Mouse (Mus musculus): ENCODE measurements around the gene Nek6. TPM values are rescaled to one million over a fixed set of nuclear protein-coding genes. Genes with fewer than 3 reads are reported as not detected.

The Nek6 gene
- polyA plus RNA-seq, 1 experiment from 2014 or later, result 56.8 TPM

DNA sequence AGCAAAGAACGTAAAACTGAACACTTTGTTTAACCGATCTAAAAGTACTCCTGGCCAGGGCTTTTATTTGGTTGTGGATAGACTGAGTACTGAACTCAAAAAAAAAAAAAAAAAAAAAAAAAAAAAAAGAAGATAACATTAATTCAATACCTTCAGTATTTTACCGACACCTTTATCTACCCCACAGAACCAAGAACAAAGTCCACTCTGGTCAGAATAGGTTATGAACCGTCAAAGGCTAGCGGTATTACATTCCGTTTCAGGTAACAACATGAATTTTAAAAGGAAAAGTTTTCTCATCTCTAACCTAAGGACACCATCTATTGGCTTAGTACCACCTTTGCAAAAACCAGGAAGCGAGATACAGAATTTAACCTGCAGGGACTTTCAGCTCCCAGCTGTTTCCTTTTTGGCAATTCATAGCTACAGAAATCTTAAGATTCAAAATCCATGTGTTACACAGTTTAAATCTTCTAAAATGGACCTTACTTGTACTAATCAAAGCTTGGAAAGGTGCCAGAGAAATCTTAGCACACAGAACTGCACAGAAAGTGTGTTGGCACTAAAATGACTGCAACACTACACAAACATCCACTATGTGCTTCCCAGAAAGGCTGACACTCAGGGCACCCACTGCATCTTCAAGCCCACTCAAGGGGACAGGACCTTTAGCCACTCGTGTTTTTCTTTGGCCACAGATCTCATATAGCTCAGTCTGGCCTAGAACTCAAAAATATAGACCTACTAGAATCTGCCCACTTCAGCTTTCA is 112.6 kb downstream of the Nek6 start:
- no peak overlapping the region for H3K9ac ChIP-seq (ENCODE audit: low read depth, low read length)
- H3K27ac ChIP-seq (ENCODE audit: low read length), result no peak overlapping the region
- H3K27me3 ChIP-seq (ENCODE audit: control insufficient read depth, insufficient read depth, low read depth, low read length), result no peaks in the 10 kb centered on the region
- no peak overlapping the region for H3K4me3 ChIP-seq (ENCODE audit: low read depth, low read length)
- WGBS, result 81% methylated on average over 8 of the region's 8 CpGs
- peaks cover 13% of the 10 kb centered on the region; the same call in 1 of the 2 replicates for H3K4me1 ChIP-seq (ENCODE audit: control insufficient read depth, insufficient read depth, low read length)
- ATAC-seq, result no peak
- peaks cover 2% of the 10 kb centered on the region; the same call in 1 of the 2 replicates for H3K36me3 ChIP-seq (ENCODE audit: control insufficient read depth, insufficient read depth, low read length)
- H3K4me2 ChIP-seq (ENCODE audit: low read length), result no peak overlapping the region
- no peaks in the 10 kb centered on the region for H3K9me3 ChIP-seq (replicated peaks; ENCODE audit: control insufficient read depth, low read length, poor library complexity, severe bottlenecking)

DNA sequence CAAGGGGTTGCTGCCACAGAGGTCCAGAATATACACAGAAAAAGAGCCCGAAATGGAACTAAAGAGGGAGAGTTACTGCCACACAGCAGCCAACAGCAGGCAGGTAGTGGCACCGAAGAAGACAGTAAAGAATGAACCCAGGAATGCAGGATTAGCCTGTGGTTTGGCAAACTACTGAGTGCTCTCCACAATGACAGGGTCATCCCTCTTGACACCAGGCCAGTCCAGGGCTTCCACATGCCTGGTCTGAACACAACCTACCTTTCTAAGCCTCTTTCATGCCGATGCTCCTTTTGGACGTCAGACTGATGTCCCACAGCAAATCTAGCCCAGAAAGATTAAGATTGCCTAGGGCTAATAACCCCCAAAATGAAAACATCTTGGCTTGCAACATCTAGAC is 117.4 kb downstream of the Nek6 start:
- 93% methylated on average over 4 of the region's 4 CpGs for WGBS
- Histone ChIP-seq H3K27me3 (ENCODE audit: control insufficient read depth, insufficient read depth, low read depth, low read length) (no peaks in the 10 kb centered on the region), H3K4me1 (ENCODE audit: control insufficient read depth, insufficient read depth, low read length) (no peaks in the 10 kb centered on the region), H3K9ac (ENCODE audit: low read depth, low read length) (no peak overlapping the region), H3K9me3 (replicated peaks; ENCODE audit: control insufficient read depth, low read length, poor library complexity, severe bottlenecking) (no peaks in the 10 kb centered on the region), H3K36me3 (ENCODE audit: control insufficient read depth, insufficient read depth, low read length) (peaks cover 16% of the 10 kb centered on the region), H3K4me3 (ENCODE audit: low read depth, low read length) (no peak overlapping the region), H3K27ac (ENCODE audit: low read length) (no peak overlapping the region), H3K4me2 (ENCODE audit: low read length) (no peak overlapping the region)
- no peak for ATAC-seq

DNA sequence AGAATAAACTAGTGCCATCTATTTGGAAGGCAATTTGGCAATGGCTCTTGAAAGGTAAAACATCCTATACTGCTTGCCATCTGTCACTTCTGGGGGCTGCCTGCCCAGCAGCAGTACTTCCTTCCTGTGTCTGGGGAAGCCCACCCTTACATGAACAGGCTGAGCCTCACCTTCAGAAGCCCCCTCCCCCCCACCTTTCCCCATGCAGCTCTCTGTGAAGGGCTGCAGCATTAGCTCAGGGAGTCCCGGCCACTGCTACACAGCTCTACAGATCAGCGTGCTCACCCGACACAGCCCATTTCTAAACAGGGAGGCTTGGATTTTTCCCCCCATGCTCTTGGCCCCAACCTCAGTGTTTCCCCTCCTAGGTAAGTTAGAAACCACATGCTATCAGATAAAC is 118.0 kb downstream of the Nek6 start:
- WGBS, result 89% methylated on average over 3 of the region's 3 CpGs

DNA sequence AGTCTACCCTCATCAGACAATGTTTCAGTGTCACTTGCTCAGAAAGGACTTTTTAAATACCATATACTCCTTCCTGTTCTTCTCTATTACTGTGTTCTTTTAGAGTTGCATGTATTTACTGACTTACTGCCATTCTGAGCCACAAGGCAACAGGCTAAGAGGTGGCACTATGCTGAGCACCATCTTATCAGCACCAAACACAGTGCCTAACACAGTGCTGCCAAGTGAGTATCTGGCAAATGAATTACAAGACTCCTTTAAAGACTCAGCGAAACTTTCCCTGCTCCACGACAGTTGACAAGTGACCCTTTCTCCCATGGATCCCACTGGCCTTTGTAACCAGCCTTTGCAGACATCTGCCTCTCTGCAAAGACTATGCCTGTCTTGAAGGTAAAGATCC is 119.1 kb downstream of the Nek6 start:
- no peak for ATAC-seq
- Histone ChIP-seq H3K9me3 (replicated peaks; ENCODE audit: control insufficient read depth, low read length, poor library complexity, severe bottlenecking) (no peaks in the 10 kb centered on the region), H3K4me2 (ENCODE audit: low read length) (no peak overlapping the region), H3K4me1 (ENCODE audit: control insufficient read depth, insufficient read depth, low read length) (no peaks in the 10 kb centered on the region), H3K36me3 (ENCODE audit: control insufficient read depth, insufficient read depth, low read length) (peaks cover 27% of the 10 kb centered on the region), H3K4me3 (ENCODE audit: low read depth, low read length) (no peak overlapping the region), H3K27ac (ENCODE audit: low read length) (no peak overlapping the region), H3K9ac (ENCODE audit: low read depth, low read length) (no peak overlapping the region), H3K27me3 (ENCODE audit: control insufficient read depth, insufficient read depth, low read depth, low read length) (no peaks in the 10 kb centered on the region)
- 97% methylated on average over 2 of the region's 2 CpGs for WGBS

More for the DNA sequence above, 118.0 kb downstream of the Nek6 start:
- no peak overlapping the region for H3K27ac ChIP-seq (ENCODE audit: low read length)
- H3K4me3 ChIP-seq (ENCODE audit: low read depth, low read length), result no peak overlapping the region
- H3K27me3 ChIP-seq (ENCODE audit: control insufficient read depth, insufficient read depth, low read depth, low read length), result no peaks in the 10 kb centered on the region
- H3K4me2 ChIP-seq (ENCODE audit: low read length), result no peak overlapping the region
- H3K9me3 ChIP-seq (replicated peaks; ENCODE audit: control insufficient read depth, low read length, poor library complexity, severe bottlenecking), result no peaks in the 10 kb centered on the region
- H3K36me3 ChIP-seq (ENCODE audit: control insufficient read depth, insufficient read depth, low read length), result peaks cover 21% of the 10 kb centered on the region
- H3K9ac ChIP-seq (ENCODE audit: low read depth, low read length), result no peak overlapping the region
- H3K4me1 ChIP-seq (ENCODE audit: control insufficient read depth, insufficient read depth, low read length), result no peaks in the 10 kb centered on the region
- ATAC-seq, result no peak

DNA sequence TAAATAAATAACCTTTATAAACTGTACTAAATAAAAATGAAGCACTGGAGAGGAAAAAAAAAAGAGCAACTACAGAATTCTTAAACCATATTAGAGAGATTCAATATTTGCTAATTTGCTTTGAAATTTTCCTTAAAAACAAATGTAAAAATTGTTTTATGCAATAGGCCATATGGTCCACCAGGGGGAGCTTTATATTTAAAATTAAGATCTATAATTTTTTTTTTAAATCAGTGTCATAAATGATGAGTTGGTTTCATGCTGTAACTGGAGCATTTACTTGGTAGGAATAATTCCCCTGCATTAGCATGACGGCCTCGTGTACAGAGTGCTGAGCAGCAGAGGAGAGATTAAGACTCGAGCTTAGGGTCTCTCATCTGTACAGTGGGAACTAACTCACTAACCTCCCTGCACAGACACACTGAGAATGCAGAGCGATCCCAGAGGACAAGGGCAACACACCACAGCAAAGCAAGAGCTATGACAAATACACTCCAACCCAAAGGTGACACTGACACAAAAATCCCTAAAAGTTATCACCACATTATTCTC is 126.3 kb downstream of the Nek6 start:
- H3K4me2 ChIP-seq (ENCODE audit: low read length), result no peak overlapping the region
- 83% methylated on average over 4 of the region's 4 CpGs for WGBS
- H3K27ac ChIP-seq (ENCODE audit: low read length), result no peak overlapping the region
- H3K36me3 ChIP-seq (ENCODE audit: control insufficient read depth, insufficient read depth, low read length), result peaks cover 36% of the 10 kb centered on the region
- no peak overlapping the region for H3K9ac ChIP-seq (ENCODE audit: low read depth, low read length)
- no peak overlapping the region for H3K4me3 ChIP-seq (ENCODE audit: low read depth, low read length)
- H3K9me3 ChIP-seq (replicated peaks; ENCODE audit: control insufficient read depth, low read length, poor library complexity, severe bottlenecking), result no peaks in the 10 kb centered on the region
- H3K27me3 ChIP-seq (ENCODE audit: control insufficient read depth, insufficient read depth, low read depth, low read length), result no peaks in the 10 kb centered on the region
- ATAC-seq, result no peak
- H3K4me1 ChIP-seq (ENCODE audit: control insufficient read depth, insufficient read depth, low read length), result peaks cover 5% of the 10 kb centered on the region

DNA sequence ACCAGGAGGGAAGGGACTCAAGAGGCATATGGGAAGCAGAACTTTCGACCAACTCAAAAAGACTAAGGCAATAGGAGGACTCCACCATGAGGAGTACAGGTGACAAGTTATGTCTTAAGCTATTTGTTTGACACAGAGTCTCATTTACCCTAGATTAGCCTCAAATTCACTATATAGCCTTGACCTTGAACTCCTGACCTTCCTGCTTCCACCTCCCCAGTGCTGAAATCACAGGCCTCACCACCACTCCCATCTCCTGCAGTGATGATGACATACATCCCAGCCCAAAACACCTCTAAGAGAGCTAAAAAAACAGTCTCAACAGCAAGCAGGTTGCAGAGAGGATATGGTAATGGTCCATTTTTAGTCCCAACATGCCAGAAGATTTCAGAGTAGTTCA is 130.3 kb downstream of the Nek6 start:
- no peaks in the 10 kb centered on the region for H3K27me3 ChIP-seq (ENCODE audit: control insufficient read depth, insufficient read depth, low read depth, low read length)
- WGBS, result 100% methylated on average over 1 of the region's 1 CpGs
- H3K4me3 ChIP-seq (ENCODE audit: low read depth, low read length), result no peak overlapping the region
- no peaks in the 10 kb centered on the region for H3K9me3 ChIP-seq (replicated peaks; ENCODE audit: control insufficient read depth, low read length, poor library complexity, severe bottlenecking)
- no peak overlapping the region for H3K4me2 ChIP-seq (ENCODE audit: low read length)
- no peak overlapping the region for H3K9ac ChIP-seq (ENCODE audit: low read depth, low read length)
- peaks cover 16% of the 10 kb centered on the region for H3K36me3 ChIP-seq (ENCODE audit: control insufficient read depth, insufficient read depth, low read length)
- H3K27ac ChIP-seq (ENCODE audit: low read length), result no peak overlapping the region
- H3K4me1 ChIP-seq (ENCODE audit: control insufficient read depth, insufficient read depth, low read length), result peaks cover 14% of the 10 kb centered on the region
- no peak for ATAC-seq

DNA sequence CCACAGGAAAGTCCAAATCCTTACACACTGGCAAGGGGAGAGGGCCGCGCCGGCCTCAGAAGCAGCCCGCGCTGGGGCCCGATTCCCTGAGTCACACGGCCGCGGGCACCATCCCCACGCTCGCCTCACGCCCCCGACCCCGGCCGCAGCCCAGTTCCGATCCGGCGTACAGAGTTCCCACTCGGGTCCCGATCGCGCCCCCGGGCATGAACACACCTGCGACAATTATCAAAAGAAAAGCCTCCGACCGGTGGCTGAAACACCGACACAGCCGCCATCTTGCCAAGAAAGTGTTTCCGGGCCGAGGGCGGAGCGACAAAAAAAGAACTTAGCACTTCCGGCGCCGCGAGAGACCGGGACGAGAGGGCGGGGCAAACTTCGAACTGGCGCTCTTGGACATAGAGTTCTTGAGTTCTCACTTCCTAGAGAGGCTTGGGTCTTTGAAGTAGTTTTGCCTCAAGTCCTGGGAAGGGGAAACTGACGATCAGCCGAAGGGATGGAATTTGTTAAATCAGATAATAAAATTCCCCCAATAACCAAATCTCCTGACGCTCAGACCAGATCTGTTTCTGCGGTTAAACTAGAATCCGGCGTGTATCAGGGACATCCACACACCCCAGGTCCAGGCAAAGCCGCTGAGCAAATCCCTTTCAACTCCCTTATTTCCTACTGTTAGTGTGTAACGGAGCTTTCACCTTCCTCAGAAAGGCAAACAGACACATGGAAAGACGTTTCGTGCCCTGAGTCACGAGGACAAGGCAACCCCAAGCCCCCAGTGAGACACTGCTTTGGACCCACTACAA is 132.4 kb downstream of the Nek6 start, which contains the start of gene Psmb7:
Gene Psmb7, minus strand, starts transcription at position 463 of the 803 bp plus-strand sequence.
- Histone ChIP-seq H3K9ac (ENCODE audit: low read depth, low read length) (peak within 1 kb of the TSS; percentile 80), H3K9me3 (replicated peaks; ENCODE audit: control insufficient read depth, low read length, poor library complexity, severe bottlenecking) (no peaks in the 10 kb centered on the region), H3K36me3 (ENCODE audit: control insufficient read depth, insufficient read depth, low read length) (peaks cover 14% of the 10 kb centered on the region), H3K4me2 (ENCODE audit: low read length) (peak within 1 kb of the TSS; percentile 76), H3K27me3 (ENCODE audit: control insufficient read depth, insufficient read depth, low read depth, low read length) (no peaks in the 10 kb centered on the region), H3K4me1 (ENCODE audit: control insufficient read depth, insufficient read depth, low read length) (peaks cover 24% of the 10 kb centered on the region), H3K4me3 (ENCODE audit: low read depth, low read length) (peak within 1 kb of the TSS; percentile 68), H3K27ac (ENCODE audit: low read length) (peak within 1 kb of the TSS; percentile 65)
- 1% methylated on average over 52 of the region's 52 CpGs for WGBS
- ATAC-seq, result peak; percentile 81

Data from midbrain, embryonic 16.5 days (tissue).